Mouse (Mus musculus): Measurements from ENCODE around the gene Trim47. TPM values are rescaled to one million over a fixed set of nuclear protein-coding genes. Genes with fewer than 3 reads are reported as not detected.
A peak's percentile ranks its signal among the peaks of the same experiment; 100 is the strongest.

Gene Trim47
- polyA plus RNA-seq, 1 experiment from 2014 or later, result 3.0 TPM

GRCm38 (mm10) chr11:116106963-116107776 is 19.8 kb downstream of the Trim47 start:
- ATAC-seq (ENCODE audit: low FRiP score), result no peak
- Histone ChIP-seq H3K4me2 (replicated peaks; ENCODE audit: low read depth, low read length) (no peak overlapping the region), H3K36me3 (ENCODE audit: control insufficient read depth, insufficient read depth, low read length) (no peaks in the 10 kb centered on the region), H3K9ac (ENCODE audit: low read depth, low read length) (no peak overlapping the region), H3K27me3 (ENCODE audit: control insufficient read depth, insufficient read depth, low read length) (peaks cover 54% of the 10 kb centered on the region), H3K4me3 (ENCODE audit: low read depth, low read length) (no peak overlapping the region), H3K4me1 (replicated peaks; ENCODE audit: control insufficient read depth, insufficient read depth, low read length) (peaks cover 15% of the 10 kb centered on the region), H3K9me3 (ENCODE audit: control insufficient read depth, low read length) (no peaks in the 10 kb centered on the region), H3K27ac (ENCODE audit: low read depth, low read length) (no peak overlapping the region)
- WGBS, result 18% methylated on average over 14 of the region's 14 CpGs
- no peak for DNase-seq (ENCODE audit: low spot score)

- Histone ChIP-seq H3K4me1 (replicated peaks; ENCODE audit: control insufficient read depth, insufficient read depth, low read length) (peaks cover 18% of the 10 kb centered on the region), H3K4me2 (replicated peaks; ENCODE audit: low read depth, low read length) (peak overlapping the region; percentile 29), H3K27ac (ENCODE audit: low read depth, low read length) (no peak overlapping the region), H3K9ac (ENCODE audit: low read depth, low read length) (0 out of 2 replicates have a peak overlapping the region, but pooled peaks have one; percentile 19), H3K9me3 (ENCODE audit: control insufficient read depth, low read length) (no peaks in the 10 kb centered on the region), H3K36me3 (ENCODE audit: control insufficient read depth, insufficient read depth, low read length) (no peaks in the 10 kb centered on the region), H3K4me3 (ENCODE audit: low read depth, low read length) (no peak overlapping the region), H3K27me3 (ENCODE audit: control insufficient read depth, insufficient read depth, low read length) (peaks cover 49% of the 10 kb centered on the region)
- DNase-seq (ENCODE audit: low spot score) (peak; percentile 52), ATAC-seq (ENCODE audit: low FRiP score) (peak; percentile 36; the same call in 1 of the 2 replicates)
- 25% methylated on average over 32 of the region's 32 CpGs for WGBS
These were observed 20.7 kb downstream of the Trim47 start for GRCm38 (mm10) chr11:116106154-116106962.

- H3K27ac ChIP-seq (ENCODE audit: low read depth, low read length), result no peak overlapping the region
- peaks cover 40% of the 10 kb centered on the region for H3K27me3 ChIP-seq (ENCODE audit: control insufficient read depth, insufficient read depth, low read length)
- no peak overlapping the region for H3K9ac ChIP-seq (ENCODE audit: low read depth, low read length)
- no peak overlapping the region for H3K4me2 ChIP-seq (replicated peaks; ENCODE audit: low read depth, low read length)
- H3K4me3 ChIP-seq (ENCODE audit: low read depth, low read length), result no peak overlapping the region
- no peak for ATAC-seq (ENCODE audit: low FRiP score)
- 88% methylated on average over 2 of the region's 2 CpGs for WGBS
- no peak for DNase-seq (ENCODE audit: low spot score)
- peaks cover 18% of the 10 kb centered on the region for H3K4me1 ChIP-seq (replicated peaks; ENCODE audit: control insufficient read depth, insufficient read depth, low read length)
- H3K36me3 ChIP-seq (ENCODE audit: control insufficient read depth, insufficient read depth, low read length), result no peaks in the 10 kb centered on the region
- no peaks in the 10 kb centered on the region for H3K9me3 ChIP-seq (ENCODE audit: control insufficient read depth, low read length)
These were observed 21.9 kb downstream of the Trim47 start for GRCm38 (mm10) chr11:116105065-116105464.

GRCm38 (mm10) chr11:116104006-116104646 is 22.9 kb downstream of the Trim47 start:
- Histone ChIP-seq H3K9ac (ENCODE audit: low read depth, low read length) (0 out of 2 replicates have a peak overlapping the region, but pooled peaks have one; percentile 5), H3K4me3 (ENCODE audit: low read depth, low read length) (no peak overlapping the region), H3K9me3 (ENCODE audit: control insufficient read depth, low read length) (no peaks in the 10 kb centered on the region), H3K36me3 (ENCODE audit: control insufficient read depth, insufficient read depth, low read length) (no peaks in the 10 kb centered on the region), H3K4me1 (replicated peaks; ENCODE audit: control insufficient read depth, insufficient read depth, low read length) (peaks cover 18% of the 10 kb centered on the region), H3K27me3 (ENCODE audit: control insufficient read depth, insufficient read depth, low read length) (peaks cover 31% of the 10 kb centered on the region), H3K4me2 (replicated peaks; ENCODE audit: low read depth, low read length) (peak overlapping the region; percentile 2; the same call in 1 of the 2 replicates), H3K27ac (ENCODE audit: low read depth, low read length) (no peak overlapping the region)
- WGBS, result 39% methylated on average over 14 of the region's 14 CpGs
- DNase-seq (ENCODE audit: low spot score) (peak; percentile 43), ATAC-seq (ENCODE audit: low FRiP score) (peak; percentile 35; the same call in 1 of the 2 replicates)

- 87% methylated on average over 12 of the region's 12 CpGs for WGBS
- no peaks in the 10 kb centered on the region for H3K36me3 ChIP-seq (ENCODE audit: control insufficient read depth, insufficient read depth, low read length)
- DNase-seq (ENCODE audit: low spot score) (no peak), ATAC-seq (ENCODE audit: low FRiP score) (no peak)
- H3K4me2 ChIP-seq (replicated peaks; ENCODE audit: low read depth, low read length), result no peak overlapping the region
- H3K27ac ChIP-seq (ENCODE audit: low read depth, low read length), result no peak overlapping the region
- H3K27me3 ChIP-seq (ENCODE audit: control insufficient read depth, insufficient read depth, low read length), result peaks cover 26% of the 10 kb centered on the region
- no peaks in the 10 kb centered on the region for H3K9me3 ChIP-seq (ENCODE audit: control insufficient read depth, low read length)
- no peak overlapping the region for H3K9ac ChIP-seq (ENCODE audit: low read depth, low read length)
- no peak overlapping the region for H3K4me3 ChIP-seq (ENCODE audit: low read depth, low read length)
- H3K4me1 ChIP-seq (replicated peaks; ENCODE audit: control insufficient read depth, insufficient read depth, low read length), result peaks cover 18% of the 10 kb centered on the region
These were observed 23.4 kb downstream of the Trim47 start for GRCm38 (mm10) chr11:116103572-116103971.

- Histone ChIP-seq H3K9ac (ENCODE audit: low read depth, low read length) (no peak overlapping the region), H3K4me3 (ENCODE audit: low read depth, low read length) (no peak overlapping the region), H3K4me1 (replicated peaks; ENCODE audit: control insufficient read depth, insufficient read depth, low read length) (peaks cover 18% of the 10 kb centered on the region), H3K4me2 (replicated peaks; ENCODE audit: low read depth, low read length) (no peak overlapping the region), H3K27me3 (ENCODE audit: control insufficient read depth, insufficient read depth, low read length) (peaks cover 15% of the 10 kb centered on the region), H3K9me3 (ENCODE audit: control insufficient read depth, low read length) (no peaks in the 10 kb centered on the region), H3K27ac (ENCODE audit: low read depth, low read length) (peak overlapping the region; percentile 70), H3K36me3 (ENCODE audit: control insufficient read depth, insufficient read depth, low read length) (no peaks in the 10 kb centered on the region)
- DNase-seq (ENCODE audit: low spot score) (no peak), ATAC-seq (ENCODE audit: low FRiP score) (no peak)
- 58% methylated on average over 3 of the region's 4 CpGs for WGBS
These were observed 24.5 kb downstream of the Trim47 start for GRCm38 (mm10) chr11:116102472-116102871.

GRCm38 (mm10) chr11:116101931-116102381 is 25.1 kb downstream of the Trim47 start:
- Histone ChIP-seq H3K36me3 (ENCODE audit: control insufficient read depth, insufficient read depth, low read length) (no peaks in the 10 kb centered on the region), H3K9me3 (ENCODE audit: control insufficient read depth, low read length) (no peaks in the 10 kb centered on the region), H3K27ac (ENCODE audit: low read depth, low read length) (peak overlapping the region; percentile 70), H3K27me3 (ENCODE audit: control insufficient read depth, insufficient read depth, low read length) (peaks cover 10% of the 10 kb centered on the region), H3K4me1 (replicated peaks; ENCODE audit: control insufficient read depth, insufficient read depth, low read length) (peaks cover 18% of the 10 kb centered on the region), H3K4me2 (replicated peaks; ENCODE audit: low read depth, low read length) (no peak overlapping the region), H3K4me3 (ENCODE audit: low read depth, low read length) (no peak overlapping the region), H3K9ac (ENCODE audit: low read depth, low read length) (0 out of 2 replicates have a peak overlapping the region, but pooled peaks have one; percentile 40)
- peak; percentile 32 for DNase-seq (ENCODE audit: low spot score)
- no peak for ATAC-seq (ENCODE audit: low FRiP score)
- 37% methylated on average over 11 of the region's 11 CpGs for WGBS

- DNase-seq (ENCODE audit: low spot score) (no peak), ATAC-seq (ENCODE audit: low FRiP score) (no peak)
- WGBS, result 87% methylated on average over 7 of the region's 7 CpGs
- Histone ChIP-seq H3K27me3 (ENCODE audit: control insufficient read depth, insufficient read depth, low read length) (no peaks in the 10 kb centered on the region; the same call in 1 of the 2 replicates), H3K9ac (ENCODE audit: low read depth, low read length) (no peak overlapping the region), H3K4me1 (replicated peaks; ENCODE audit: control insufficient read depth, insufficient read depth, low read length) (peaks cover 10% of the 10 kb centered on the region; the same call in 1 of the 2 replicates), H3K9me3 (ENCODE audit: control insufficient read depth, low read length) (no peaks in the 10 kb centered on the region), H3K36me3 (ENCODE audit: control insufficient read depth, insufficient read depth, low read length) (no peaks in the 10 kb centered on the region), H3K4me3 (ENCODE audit: low read depth, low read length) (no peak overlapping the region), H3K27ac (ENCODE audit: low read depth, low read length) (no peak overlapping the region), H3K4me2 (replicated peaks; ENCODE audit: low read depth, low read length) (no peak overlapping the region)
These were observed 26.2 kb downstream of the Trim47 start for GRCm38 (mm10) chr11:116100839-116101238.
